In the genomic region with DNA sequence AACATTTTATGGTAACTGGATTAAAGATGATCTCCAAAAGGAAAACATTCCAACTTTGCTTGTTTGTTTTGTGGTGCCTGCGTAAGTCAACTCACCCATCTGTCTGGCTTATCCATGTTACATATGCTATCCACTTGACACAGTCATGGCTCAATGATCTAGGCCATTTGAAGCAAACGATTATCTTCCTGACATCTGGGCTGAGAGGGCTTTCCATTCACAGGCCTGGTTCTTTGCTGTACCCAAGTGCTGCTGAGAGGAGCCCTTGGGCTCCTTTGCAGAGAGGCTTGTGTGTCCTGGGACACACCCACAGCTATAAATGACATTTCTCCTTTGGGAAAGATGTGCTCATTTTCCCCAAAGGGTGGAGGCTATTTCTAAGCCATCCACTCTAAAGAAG, we compare ENCODE assay signal across 19 mouse cellular contexts. TPM values are rescaled to one million over a fixed set of nuclear protein-coding genes. Genes with fewer than 3 reads are reported as not detected.
DNase-seq lines count a peak whose midpoint lies in the region; ATAC-seq and TF ChIP-seq lines count a peak whose summit lies in the region.
"Had no signal": no experiment of that assay in that cellular context is flagged by ENCODE, and none has a peak within 500 bp of the region (broad histone marks: within the 10 kb centered on the region; RNA-seq: fewer than 3 reads in every experiment).

No protein-coding gene starts in this region.

- no peak for TF ChIP-seq POLR2A in brain, embryonic 14.5 days (IDR thresholded peaks at IDR 0.05; ENCODE audit: borderline replicate concordance, extremely low read depth, insufficient read depth, insufficient read length, poor library complexity, severe bottlenecking)

- no peak for TF ChIP-seq CTCF in brain, embryonic 14.5 days (IDR thresholded peaks at IDR 0.05; ENCODE audit: borderline replicate concordance, extremely low read depth, insufficient read depth, insufficient read length)

- peak; percentile 34 for ATAC-seq in frontal cortex, adult (ENCODE audit: low TSS enrichment)
- ATAC-seq: forebrain, embryonic 14.5 days; inflammation-experienced regulatory T-cells, adult 6 months; midbrain, embryonic 13.5 days had no signal

- DNase-seq in frontal cortex, postnatal 10 days (ENCODE audit: low spot score in 2 of 2) = no peak
- DNase-seq in kidney, adult 9 months = peak; percentile 16
- no peak for DNase-seq in kidney, postnatal 14 days
- peak; percentile 22 for DNase-seq in brain, embryonic 14.5 days (ENCODE audit: low read depth)
- DNase-seq in mesoderm, embryonic 11.5 days (ENCODE audit: low read depth, low spot score) = peak; percentile 33
- DNase-seq in layer of hippocampus, adult 11-12 months (ENCODE audit: low spot score) = no peak
- DNase-seq in lung, adult 18-20 months = no peak
- DNase-seq: embryo, embryonic 11 days; heart, adult 18-20 months; heart, postnatal 14 days; lung, adult 2 months; thymus, adult 18-20 months had no signal

RNA-seq across cellular contexts. Expression of a gene that starts 13.3 kb away (rescaled TPM):
- 11.1 and 16.2 TPM in 2 replicates for polyA plus RNA-seq in brain, embryonic 14.5 days (2012; rRNA removed)

RNA-seq across cellular contexts. Expression of a gene that starts 41.9 kb away (rescaled TPM):
- polyA plus RNA-seq in brain, embryonic 14.5 days (2012; rRNA removed) = 0.26 and 0.33 TPM in 2 replicates
- polyA plus RNA-seq: inflammation-experienced regulatory T-cells, adult 6 months; kidney, embryonic 14.5 days; macrophage; small intestine, adult 2 months had no signal

Comparison
In these comparisons a context has a peak if more than half of its experiments do, and no peak if none do; other contexts are left out.
1. DNase-seq: peak in kidney, adult 9 months (single experiment), brain, embryonic 14.5 days (single experiment) and mesoderm, embryonic 11.5 days (single experiment); none in frontal cortex, postnatal 10 days (0 of 2), kidney, postnatal 14 days (single experiment), layer of hippocampus, adult 11-12 months (single experiment) and lung, adult 18-20 months (0 of 2).